Mouse (Mus musculus): Measurements from ENCODE around the gene Ptpn7.

Gene Ptpn7

GRCm38 (mm10) chr1:135128986-135129385, 3.5 kb upstream of the Ptpn7 start:
- no peak for DNase-seq (ENCODE audit: low read depth, low spot score)

- DNase-seq (ENCODE audit: low read depth, low spot score): no peak
These were observed 2.8 kb upstream of the Ptpn7 start for GRCm38 (mm10) chr1:135129543-135130183.

GRCm38 (mm10) chr1:135130376-135131018, 2.0 kb upstream of the Ptpn7 start:
- peak; percentile 67 for DNase-seq (ENCODE audit: low read depth, low spot score)

- no peak for DNase-seq (ENCODE audit: low read depth, low spot score)
These were observed 1.5 kb upstream of the Ptpn7 start for GRCm38 (mm10) chr1:135131034-135131433.

GRCm38 (mm10) chr1:135131560-135131959, 940 bp upstream of the Ptpn7 start:
- DNase-seq (ENCODE audit: low read depth, low spot score): no peak

GRCm38 (mm10) chr1:135132893-135133369, 431 bp downstream of the Ptpn7 start:
- no peak for DNase-seq (ENCODE audit: low read depth, low spot score)

- DNase-seq (ENCODE audit: low read depth, low spot score): no peak
These were observed 1.4 kb downstream of the Ptpn7 start for GRCm38 (mm10) chr1:135133678-135134435.

GRCm38 (mm10) chr1:135135111-135135787, 2.7 kb downstream of the Ptpn7 start:
- DNase-seq (ENCODE audit: low read depth, low spot score): no peak

- peak; percentile 90 for DNase-seq (ENCODE audit: low read depth, low spot score)
These were observed 4.0 kb downstream of the Ptpn7 start for GRCm38 (mm10) chr1:135136500-135136899.

GRCm38 (mm10) chr1:135139906-135140305, 7.4 kb downstream of the Ptpn7 start:
- DNase-seq (ENCODE audit: low read depth, low spot score): no peak

GRCm38 (mm10) chr1:135142452-135142851, 10.0 kb downstream of the Ptpn7 start:
- no peak for DNase-seq (ENCODE audit: low read depth, low spot score)

GRCm38 (mm10) chr1:135143940-135144339, 11.4 kb downstream of the Ptpn7 start:
- DNase-seq (ENCODE audit: low read depth, low spot score): no peak

GRCm38 (mm10) chr1:135146077-135146945, 13.8 kb downstream of the Ptpn7 start, which contains the start of gene Arl8a:
TSS of gene Arl8a (plus strand) at chr1:135146824.
- peak; percentile 61 for DNase-seq (ENCODE audit: low read depth, low spot score)

GRCm38 (mm10) chr1:135146946-135147701, 14.6 kb downstream of the Ptpn7 start:
- DNase-seq (ENCODE audit: low read depth, low spot score): peak; percentile 90

GRCm38 (mm10) chr1:135147702-135148058, 15.2 kb downstream of the Ptpn7 start:
- no peak for DNase-seq (ENCODE audit: low read depth, low spot score)

- DNase-seq (ENCODE audit: low read depth, low spot score): no peak
These were observed 16.0 kb downstream of the Ptpn7 start for GRCm38 (mm10) chr1:135148476-135148875.

- no peak for DNase-seq (ENCODE audit: low read depth, low spot score)
These were observed 16.5 kb downstream of the Ptpn7 start for GRCm38 (mm10) chr1:135148996-135149395.

GRCm38 (mm10) chr1:135154011-135154410, 21.5 kb downstream of the Ptpn7 start:
- DNase-seq (ENCODE audit: low read depth, low spot score): no peak

GRCm38 (mm10) chr1:135154411-135154959, 22.0 kb downstream of the Ptpn7 start:
- DNase-seq (ENCODE audit: low read depth, low spot score): peak; percentile 92

- DNase-seq (ENCODE audit: low read depth, low spot score): no peak
These were observed 23.8 kb downstream of the Ptpn7 start for GRCm38 (mm10) chr1:135156300-135156699.
